Mouse (Mus musculus) limb, embryonic 14.5 days (tissue): ENCODE results near the gene Tgfb2. TPM values are rescaled to one million over a fixed set of nuclear protein-coding genes. Genes with fewer than 3 reads are reported as not detected.

Source experiments
- ATAC-seq: fragments of 200-750 bp; cut with Nextera tagmentation; 2 replicates; pipeline ENCODE4 v1.8.0; 2017; ENCODE audit warnings: low read depth, moderate number of reproducible peaks, moderate TSS enrichment; ENCODE audit not compliant: low FRiP score
- DNase-seq: peaks from one replicate; pipeline ENCODE4 v3.0.0-alpha.2; 2015; ENCODE audit warnings: low spot score
- H3K27ac ChIP-seq: fragments of 300-500 bp; sonication (generic); replicated peaks from 2 replicates; pipeline ENCODE4 v1.5.1; 2014; ENCODE audit warnings: low read depth, mild to moderate bottlenecking, low read length, moderate library complexity, mixed read lengths
- H3K27me3 ChIP-seq: fragments of 300-500 bp; sonication (generic); 2 replicates; pipeline ENCODE4 v1.6.1; 2014; ENCODE audit warnings: low read length, mixed read lengths; ENCODE audit not compliant: control insufficient read depth, insufficient read depth
- H3K36me3 ChIP-seq: fragments of 300-500 bp; sonication (generic); 2 replicates; pipeline ENCODE4 v1.6.1; 2014; ENCODE audit warnings: mild to moderate bottlenecking, low read length, moderate library complexity, mixed read lengths; ENCODE audit not compliant: control insufficient read depth, insufficient read depth
- H3K4me1 ChIP-seq: fragments of 300-500 bp; sonication (generic); 2 replicates; pipeline ENCODE4 v1.6.1; 2014; ENCODE audit warnings: antibody characterized with exemption, low read length, mixed read lengths; ENCODE audit not compliant: control insufficient read depth, insufficient read depth
- H3K4me2 ChIP-seq: fragments of 300-500 bp; sonication (generic); replicated peaks from 2 replicates; pipeline ENCODE4 v1.6.1; 2014; ENCODE audit warnings: low read depth, mild to moderate bottlenecking, low read length, moderate library complexity; ENCODE audit not compliant: severe bottlenecking
- H3K4me3 ChIP-seq: fragments of 300-500 bp; sonication (generic); replicated peaks from 2 replicates; pipeline ENCODE4 v1.5.1; 2014; ENCODE audit warnings: low read length
- H3K9ac ChIP-seq: fragments of 300-500 bp; sonication (generic); 2 replicates; pipeline ENCODE4 v1.6.1; 2014; ENCODE audit warnings: mild to moderate bottlenecking, low read depth, low read length, moderate library complexity; ENCODE audit not compliant: severe bottlenecking
- H3K9me3 ChIP-seq: fragments of 300-500 bp; sonication (generic); 2 replicates; pipeline ENCODE4 v1.6.1; 2016; ENCODE audit warnings: low read length; ENCODE audit not compliant: control insufficient read depth
- POLR2A ChIP-seq: fragments of 200-500 bp; IDR thresholded peaks from 2 replicates; pipeline ENCODE4 v1.8.0; 2012; ENCODE audit warnings: inconsistent platforms, mild to moderate bottlenecking, moderate library complexity, borderline replicate concordance; ENCODE audit not compliant: insufficient read depth, insufficient read length; ENCODE audit errors: extremely low read depth
- WGBS: fragments of 180-500 bp; shearing (Covaris S2); extraction: QIAGEN DNeasy Blood & Tissue Kit; methylation state at CpG from one replicate; pipeline ENCODE4 v1.1.7; 2014; 5-methylcytosine and 5-hydroxymethylcytosine counted together
- polyA plus RNA-seq, 2 experiments: library from polyadenylated mRNA; depleted of rRNA in 1 of 2; stranded (reverse) in 1 of 2; unstranded in 1 of 2; fragments of >200 nt; fragmentation: Nextera tagmentation in 1 of 2; extraction: Ambion mirVana in 1 of 2; gene quantifications; 2 replicates each; pipeline versions ENCODE4 v1.2.1 to v1.2.3; 2012 to 2014

The Tgfb2 gene
- polyA plus RNA-seq, 2 experiments: 25.3 to 73.5 TPM

DNA sequence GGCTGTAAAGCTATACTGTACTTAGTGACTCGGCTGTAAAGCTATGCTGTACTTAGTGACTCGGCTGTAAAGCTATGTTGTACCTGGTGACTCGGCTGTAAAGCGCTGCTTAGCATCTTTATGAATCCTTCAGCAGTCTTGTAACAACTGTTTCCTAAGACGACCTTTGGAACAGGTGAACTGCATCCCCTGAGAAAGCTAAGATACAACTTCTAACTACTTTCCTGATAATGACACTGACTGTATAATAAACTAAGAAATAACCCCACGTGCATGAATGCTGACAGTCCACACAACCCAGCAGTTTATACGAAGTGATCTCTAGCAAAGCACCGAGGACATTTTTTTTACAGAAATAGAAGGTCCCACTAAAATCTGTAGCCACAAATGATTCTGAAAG, 27.3 kb upstream of the Tgfb2 start:
- no peak overlapping the region for H3K9ac ChIP-seq
- no peak for TF ChIP-seq POLR2A
- H3K4me3 ChIP-seq: no peak overlapping the region
- DNase-seq: no peak
- H3K9me3 ChIP-seq: no peaks in the 10 kb centered on the region
- no peaks in the 10 kb centered on the region for H3K4me1 ChIP-seq
- H3K27ac ChIP-seq: no peak overlapping the region
- H3K36me3 ChIP-seq: peaks cover 32% of the 10 kb centered on the region
- 92% methylated on average over 8 of the region's 8 CpGs for WGBS
- no peaks in the 10 kb centered on the region for H3K27me3 ChIP-seq
- ATAC-seq: no peak
- no peak overlapping the region for H3K4me2 ChIP-seq

DNA sequence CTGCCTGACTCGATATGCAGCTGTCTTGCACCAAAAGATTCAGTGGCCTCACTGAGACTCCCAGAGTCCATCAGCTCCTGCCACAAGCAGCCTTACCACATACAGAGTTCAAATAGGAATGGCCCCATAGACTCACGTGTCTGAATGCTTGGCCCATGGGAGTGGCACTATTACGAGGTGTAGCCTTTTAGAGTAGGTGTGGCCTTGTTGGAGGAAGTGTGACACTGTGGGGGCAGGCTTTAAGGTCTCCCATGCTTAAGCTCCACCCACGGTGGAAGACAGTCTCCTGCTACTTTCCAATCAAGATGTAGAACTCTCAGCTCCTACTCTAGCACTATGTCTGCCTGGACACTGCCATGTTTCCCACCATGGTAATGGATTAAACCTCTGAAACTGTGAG, 23.0 kb upstream of the Tgfb2 start:
- Histone ChIP-seq H3K4me3 (no peak overlapping the region), H3K9me3 (no peaks in the 10 kb centered on the region), H3K36me3 (no peaks in the 10 kb centered on the region), H3K27ac (no peak overlapping the region), H3K4me1 (0 out of 2 replicates have a peak, but pooled peaks cover 2% of the 10 kb centered on the region), H3K9ac (no peak overlapping the region), H3K27me3 (no peaks in the 10 kb centered on the region), H3K4me2 (no peak overlapping the region)
- 62% methylated on average over 4 of the region's 4 CpGs for WGBS
- DNase-seq (no peak), ATAC-seq (no peak)
- TF ChIP-seq POLR2A: no peak

DNA sequence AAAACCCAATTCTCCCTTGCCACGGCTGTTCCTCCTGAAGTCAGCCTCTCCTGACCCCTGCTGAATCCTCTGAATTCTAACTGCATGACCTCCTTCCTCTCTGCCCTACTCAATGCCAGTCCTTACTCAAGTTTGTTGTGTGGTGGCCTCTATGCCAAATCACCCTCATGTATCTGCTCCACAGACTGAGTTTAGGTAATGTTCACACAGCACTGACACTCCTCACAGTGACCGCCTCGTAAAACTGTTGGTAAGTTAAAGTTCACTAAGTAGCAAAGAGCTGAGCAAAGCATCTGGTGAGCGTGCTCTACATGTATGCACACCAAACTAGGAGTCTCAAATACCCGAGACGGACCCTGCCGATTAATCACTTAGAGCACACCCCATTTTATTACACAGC, 20.3 kb upstream of the Tgfb2 start:
- no peaks in the 10 kb centered on the region for H3K9me3 ChIP-seq
- no peaks in the 10 kb centered on the region for H3K27me3 ChIP-seq
- WGBS: 34% methylated on average over 7 of the region's 7 CpGs
- H3K4me3 ChIP-seq: no peak overlapping the region
- H3K4me2 ChIP-seq: no peak overlapping the region
- H3K9ac ChIP-seq: no peak overlapping the region
- DNase-seq (no peak), ATAC-seq (no peak)
- peaks cover 5% of the 10 kb centered on the region; the same call in 1 of the 2 replicates for H3K4me1 ChIP-seq
- H3K27ac ChIP-seq: no peak overlapping the region
- H3K36me3 ChIP-seq: peaks cover 2% of the 10 kb centered on the region; the same call in 1 of the 2 replicates
- TF ChIP-seq POLR2A: no peak

DNA sequence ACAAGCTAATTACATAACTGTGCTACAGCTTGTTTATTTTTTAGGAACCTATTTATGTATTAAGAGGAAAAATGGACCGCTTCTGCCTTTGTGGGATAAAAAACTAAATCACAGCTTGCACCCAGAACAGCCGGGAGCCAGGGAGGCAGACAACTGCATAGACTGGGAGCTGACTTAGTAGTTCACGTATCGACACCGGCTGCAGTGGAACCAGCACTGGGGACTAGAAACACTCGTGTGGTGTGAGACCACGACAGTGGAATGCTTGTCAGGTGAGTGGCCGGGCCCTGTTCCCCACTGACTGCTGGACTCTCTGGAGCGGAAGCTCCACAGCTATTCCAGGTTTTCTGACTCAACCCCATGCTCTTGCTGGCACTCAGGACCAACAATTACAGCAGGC, 16.5 kb upstream of the Tgfb2 start:
- no peak for DNase-seq
- Histone ChIP-seq H3K9me3 (no peaks in the 10 kb centered on the region), H3K36me3 (peaks cover 24% of the 10 kb centered on the region), H3K4me2 (no peak overlapping the region), H3K4me1 (peaks cover 7% of the 10 kb centered on the region; the same call in 1 of the 2 replicates), H3K27me3 (no peaks in the 10 kb centered on the region), H3K4me3 (no peak overlapping the region), H3K27ac (no peak overlapping the region), H3K9ac (no peak overlapping the region)
- no peak for ATAC-seq
- TF ChIP-seq POLR2A: no peak
- 85% methylated on average over 9 of the region's 9 CpGs for WGBS

DNA sequence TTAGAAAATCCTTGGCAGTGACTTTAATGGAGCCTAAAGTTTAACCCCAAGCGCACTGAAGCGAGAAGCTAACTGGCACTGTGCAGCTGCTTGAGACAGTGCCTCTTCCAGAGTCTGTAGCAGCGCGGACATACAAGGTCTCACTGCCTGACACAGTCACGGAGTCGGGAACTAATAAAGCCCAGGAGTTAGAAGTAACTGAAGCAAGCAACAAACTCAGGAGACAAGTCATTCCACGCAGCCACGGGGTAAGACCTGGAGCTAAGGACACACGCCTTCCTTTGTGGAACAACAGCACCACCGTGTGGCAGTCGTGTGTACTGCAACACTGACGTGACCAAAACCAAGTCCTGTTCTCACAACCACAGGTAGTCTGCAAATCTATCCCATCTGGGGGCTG, 16.1 kb upstream of the Tgfb2 start:
- Histone ChIP-seq H3K9ac (no peak overlapping the region), H3K27ac (no peak overlapping the region), H3K4me1 (peaks cover 7% of the 10 kb centered on the region; the same call in 1 of the 2 replicates), H3K4me2 (no peak overlapping the region), H3K4me3 (no peak overlapping the region), H3K9me3 (no peaks in the 10 kb centered on the region), H3K36me3 (peaks cover 28% of the 10 kb centered on the region), H3K27me3 (no peaks in the 10 kb centered on the region)
- TF ChIP-seq POLR2A: no peak
- DNase-seq: peak; percentile 73
- WGBS: 24% methylated on average over 12 of the region's 12 CpGs
- peak; percentile 80 for ATAC-seq

DNA sequence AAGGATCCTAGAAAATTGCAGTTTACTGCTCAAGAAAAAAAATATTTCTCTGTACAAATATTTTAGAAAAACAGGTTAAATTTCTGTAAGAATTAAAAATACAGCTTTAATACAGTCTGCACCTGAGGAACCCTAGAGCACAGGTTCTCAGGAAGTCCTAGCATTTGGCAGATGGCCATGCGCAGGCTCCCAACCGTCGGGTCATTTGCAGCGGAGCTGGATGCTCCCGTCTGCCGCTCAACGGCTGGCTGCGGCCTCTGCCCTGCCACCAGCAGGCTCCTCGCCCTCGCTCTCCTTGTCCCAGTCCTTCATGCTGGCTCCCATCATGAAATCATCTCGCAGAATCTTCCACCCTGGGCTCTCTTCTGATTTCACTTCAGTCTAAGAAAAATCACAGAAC, 15.4 kb upstream of the Tgfb2 start:
- no peak overlapping the region for H3K27ac ChIP-seq
- no peak overlapping the region for H3K9ac ChIP-seq
- H3K9me3 ChIP-seq: no peaks in the 10 kb centered on the region
- DNase-seq: no peak
- H3K27me3 ChIP-seq: no peaks in the 10 kb centered on the region
- peaks cover 29% of the 10 kb centered on the region for H3K36me3 ChIP-seq
- 87% methylated on average over 11 of the region's 11 CpGs for WGBS
- H3K4me3 ChIP-seq: no peak overlapping the region
- ATAC-seq: no peak
- no peak overlapping the region for H3K4me2 ChIP-seq
- TF ChIP-seq POLR2A: no peak
- peaks cover 7% of the 10 kb centered on the region; the same call in 1 of the 2 replicates for H3K4me1 ChIP-seq
